Mouse (Mus musculus) ES-Bruce4 (cell line): ENCODE results near the gene Ift46.

Experiments
- CTCF ChIP-seq: IDR thresholded peaks from one replicate; pipeline ENCODE4 v1.8.1; 2011; ENCODE audit warnings: low read depth, low read length
- EP300 ChIP-seq: IDR thresholded peaks from 2 replicates; pipeline ENCODE4 v1.6.1; 2011; ENCODE audit warnings: low read depth, low read length; ENCODE audit not compliant: insufficient read depth

DNA sequence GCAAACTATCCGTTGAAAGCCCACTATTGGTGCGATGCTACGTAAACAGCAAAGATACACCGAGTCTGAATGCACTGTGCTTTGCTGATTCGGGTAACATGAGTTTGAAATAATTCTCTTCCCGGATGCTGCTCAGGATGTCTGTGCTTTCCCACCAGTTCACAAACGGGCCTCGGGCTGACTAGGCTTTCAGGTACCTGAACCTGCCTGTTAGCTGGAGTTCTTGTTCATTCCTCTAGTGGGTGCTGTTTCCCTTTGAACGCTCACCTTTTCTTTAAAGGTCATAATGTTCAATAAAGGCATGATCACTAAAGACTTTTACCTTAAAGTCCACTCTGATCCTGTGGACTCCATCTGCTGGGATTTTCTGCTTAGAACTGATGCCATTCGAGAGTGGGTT lies 73.5 kb downstream of the Ift46 start:
- TF ChIP-seq CTCF: peak; percentile 39
- no peak for TF ChIP-seq EP300
